Mouse (Mus musculus): Measurements from ENCODE around the gene Chrna1.

- no peak for TF ChIP-seq CTCF (IDR thresholded peaks at IDR 0.05; ENCODE audit: borderline replicate concordance, insufficient read depth, low read length)
- TF ChIP-seq POLR2A (IDR thresholded peaks at IDR 0.05; ENCODE audit: low read depth, low read length), result no peak
These were observed 18.5 kb downstream of the Chrna1 start for GRCm38 (mm10) chr2:73561665-73562063.
